Mouse (Mus musculus) heart, adult 8-10 months (tissue): ENCODE results near the gene Otud1. TPM values are rescaled to one million over a fixed set of nuclear protein-coding genes. Genes with fewer than 3 reads are reported as not detected.

ENCODE experiments used
- DNase-seq: peaks from one replicate; pipeline ENCODE4 v3.0.0; 2022; ENCODE audit warnings: low spot score
- total RNA-seq, 4 experiments: library from RNA; stranded (reverse); gene quantifications; 2 replicates each; pipeline ENCODE4 v1.2.4; 2022

Otud1 gene
- total RNA-seq, 4 experiments from 2014 or later = 12.5 to 30.7 (median 21.5) TPM

GRCm38 (mm10) chr2:19670851-19671688 is 13.5 kb downstream of the Otud1 start:
- no peak for DNase-seq

- no peak for DNase-seq
Observed at GRCm38 (mm10) chr2:19682997-19683396, 25.4 kb downstream of the Otud1 start.

GRCm38 (mm10) chr2:19685489-19686147 is 28.1 kb downstream of the Otud1 start:
- DNase-seq = no peak

GRCm38 (mm10) chr2:19690094-19690493 is 32.5 kb downstream of the Otud1 start:
- DNase-seq = peak; percentile 24

- DNase-seq = no peak
Observed at GRCm38 (mm10) chr2:19699573-19700295, 42.2 kb downstream of the Otud1 start.

GRCm38 (mm10) chr2:19701386-19701785 is 43.8 kb downstream of the Otud1 start:
- DNase-seq = no peak

GRCm38 (mm10) chr2:19703020-19703613 is 45.6 kb downstream of the Otud1 start:
- DNase-seq = peak; percentile 69

GRCm38 (mm10) chr2:19703670-19704069 is 46.1 kb downstream of the Otud1 start:
- peak; percentile 80 for DNase-seq

- peak; percentile 26 for DNase-seq
Observed at GRCm38 (mm10) chr2:19704272-19704671, 46.7 kb downstream of the Otud1 start.

- no peak for DNase-seq
Observed at GRCm38 (mm10) chr2:19706886-19707285, 49.3 kb downstream of the Otud1 start.

Other genes with a start within 250 kb of the Otud1 start
- not detected for gene Ptf1a, start 212.1 kb upstream of the Otud1 start, total RNA-seq
- not detected for gene 4921504E06Rik, start 103.8 kb upstream of the Otud1 start, total RNA-seq